Mouse (Mus musculus): ENCODE measurements at regions not wholly inside any gene's neighbourhood (a gene's known extent, or its start where the extent isn't known, plus 50 kb on each side); places are given as distances from the start of the nearest gene placed in this dataset.
A peak's percentile ranks its signal among the peaks of the same experiment; 100 is the strongest.
"Not testable (repeated sequence)": the region's sequence is repeated elsewhere in the genome, so short reads cannot be mapped to it uniquely, and the experiment has no call there.

GRCm38 (mm10) chr17:58820588-58821195 lies 170.5 kb downstream of the Pdzph1 start:
- peak; percentile 62 for DNase-seq (ENCODE audit: low spot score)

- no peak for DNase-seq (ENCODE audit: low spot score)
Observed at GRCm38 (mm10) chr17:58819339-58819738, 171.8 kb downstream of the Pdzph1 start.

- DNase-seq (ENCODE audit: low spot score) = not testable (repeated sequence)
Observed at GRCm38 (mm10) chr17:58775451-58775850, 215.7 kb downstream of the Pdzph1 start.

GRCm38 (mm10) chr17:58773595-58773994 lies 217.6 kb downstream of the Pdzph1 start:
- DNase-seq (ENCODE audit: low spot score) = no peak

- no peak for DNase-seq (ENCODE audit: low spot score)
Observed at GRCm38 (mm10) chr17:58765141-58765540, 226.0 kb downstream of the Pdzph1 start.

GRCm38 (mm10) chr17:58749000-58749399 lies 242.2 kb downstream of the Pdzph1 start:
- no peak for DNase-seq (ENCODE audit: low spot score)

GRCm38 (mm10) chr17:58748264-58748663 lies 242.9 kb downstream of the Pdzph1 start:
- DNase-seq (ENCODE audit: low spot score) = no peak

- no peak for DNase-seq (ENCODE audit: low spot score)
Observed at GRCm38 (mm10) chr17:58710748-58711478, 280.3 kb downstream of the Pdzph1 start.

- no peak for DNase-seq (ENCODE audit: low spot score)
Observed at GRCm38 (mm10) chr17:58690211-58690610, 301.0 kb downstream of the Pdzph1 start.

- no peak for DNase-seq (ENCODE audit: low spot score)
Observed at GRCm38 (mm10) chr17:58672291-58672690, 318.9 kb downstream of the Pdzph1 start.

GRCm38 (mm10) chr17:58668036-58668435 lies 323.1 kb downstream of the Pdzph1 start:
- DNase-seq (ENCODE audit: low spot score) = no peak

- DNase-seq (ENCODE audit: low spot score) = no peak
Observed at GRCm38 (mm10) chr17:58643793-58644192, 347.4 kb downstream of the Pdzph1 start.

GRCm38 (mm10) chr17:58642273-58642672 lies 348.9 kb downstream of the Pdzph1 start:
- DNase-seq (ENCODE audit: low spot score) = no peak

GRCm38 (mm10) chr17:58598911-58599310 lies 392.3 kb downstream of the Pdzph1 start:
- no peak for DNase-seq (ENCODE audit: low spot score)

GRCm38 (mm10) chr17:58596661-58597060 lies 394.5 kb downstream of the Pdzph1 start:
- no peak for DNase-seq (ENCODE audit: low spot score)

GRCm38 (mm10) chr17:58587946-58588345 lies 403.2 kb downstream of the Pdzph1 start:
- DNase-seq (ENCODE audit: low spot score) = peak; percentile 69

GRCm38 (mm10) chr17:58572885-58573284 lies 418.3 kb downstream of the Pdzph1 start:
- DNase-seq (ENCODE audit: low spot score) = no peak

Measured in retina, embryonic 14.5 days (tissue).